22 mouse cellular contexts compared by ENCODE assay signal in the genomic region with DNA sequence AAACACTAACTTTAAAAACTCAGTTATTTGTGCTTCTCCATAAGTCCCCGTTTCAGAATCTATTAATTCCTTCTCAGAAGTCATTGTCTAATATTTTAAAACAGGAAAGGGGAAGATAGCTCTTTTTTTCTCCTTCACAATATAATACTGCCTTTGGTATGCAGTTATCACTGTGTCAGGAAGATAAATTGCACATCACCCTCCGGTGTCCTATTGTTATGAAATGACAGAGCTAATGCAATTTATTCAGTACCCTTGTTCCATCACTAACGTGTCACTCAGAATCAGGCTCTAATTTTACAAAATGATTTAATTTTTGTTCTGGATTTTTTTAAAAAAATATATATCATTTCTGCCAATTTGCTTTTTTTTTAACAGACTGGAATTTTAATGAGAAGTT. TPM values are rescaled to one million over a fixed set of nuclear protein-coding genes. Genes with fewer than 3 reads are reported as not detected.
DNase-seq lines count a peak whose midpoint lies in the region; ATAC-seq and TF ChIP-seq lines count a peak whose summit lies in the region.
"Had no signal": no experiment of that assay in that cellular context is flagged by ENCODE, and none has a peak within 500 bp of the region (broad histone marks: within the 10 kb centered on the region; RNA-seq: fewer than 3 reads in every experiment).

No protein-coding gene starts in this region.

- H3K4me2 ChIP-seq in forebrain, embryonic 15.5 days (replicated peaks) = no peak overlapping the region
- H3K4me2 ChIP-seq in forebrain, embryonic 12.5 days = no peak overlapping the region
- H3K4me2 ChIP-seq in midbrain, embryonic 14.5 days (ENCODE audit: low read length) = no peak overlapping the region
- no peak overlapping the region for H3K4me2 ChIP-seq in midbrain, embryonic 13.5 days (replicated peaks)
- H3K4me2 ChIP-seq in forebrain, postnatal 0 days (ENCODE audit: low read depth) = no peak overlapping the region
- H3K4me2 ChIP-seq: heart, embryonic 12.5 days; heart, embryonic 15.5 days; hindbrain, embryonic 14.5 days had no signal

- no peak overlapping the region for H3K9ac ChIP-seq in forebrain, embryonic 15.5 days (replicated peaks)
- no peak overlapping the region for H3K9ac ChIP-seq in forebrain, embryonic 12.5 days
- no peak overlapping the region for H3K9ac ChIP-seq in midbrain, embryonic 14.5 days (replicated peaks; ENCODE audit: low read length)
- H3K9ac ChIP-seq in midbrain, embryonic 13.5 days (replicated peaks) = no peak overlapping the region
- H3K9ac ChIP-seq in forebrain, postnatal 0 days = no peak overlapping the region
- H3K9ac ChIP-seq: heart, embryonic 12.5 days; heart, embryonic 15.5 days; hindbrain, embryonic 14.5 days had no signal

- H3K27me3 ChIP-seq in forebrain, embryonic 15.5 days = no peaks in the 10 kb centered on the region
- H3K27me3 ChIP-seq in forebrain, embryonic 12.5 days = no peaks in the 10 kb centered on the region
- H3K27me3 ChIP-seq in midbrain, embryonic 14.5 days (ENCODE audit: control insufficient read depth, insufficient read depth, low read length) = no peaks in the 10 kb centered on the region
- H3K27me3 ChIP-seq in midbrain, embryonic 13.5 days = no peaks in the 10 kb centered on the region
- H3K27me3 ChIP-seq in forebrain, postnatal 0 days (ENCODE audit: insufficient read depth, low read length) = no peaks in the 10 kb centered on the region
- H3K27me3 ChIP-seq: heart, embryonic 12.5 days; heart, embryonic 15.5 days had no signal

- no peak for DNase-seq in midbrain, embryonic 14.5 days
- peak; percentile 36 for DNase-seq in forebrain, postnatal 0 days
- DNase-seq in adipocyte (ENCODE audit: low spot score) = no peak
- DNase-seq: adrenal gland, adult 8-10 months; adrenal gland, postnatal 25 days; cerebellum, adult 18-20 months; cerebellum, adult 9-10 months; cerebellum, postnatal 14 days; gastrocnemius, postnatal 25 days; heart, adult 18-20 months; heart, postnatal 10 days; heart, postnatal 36 days had no signal

- TF ChIP-seq CTCF in forebrain, postnatal 0 days (IDR thresholded peaks at IDR 0.05; ENCODE audit: low read depth) = no peak

- 70% methylated on average over 3 of the region's 3 CpGs for WGBS in forebrain, embryonic 15.5 days
- 80% methylated on average over 3 of the region's 3 CpGs for WGBS in forebrain, embryonic 12.5 days
- WGBS in midbrain, embryonic 14.5 days = 66% methylated on average over 3 of the region's 3 CpGs
- WGBS in midbrain, embryonic 13.5 days = 66% methylated on average over 3 of the region's 3 CpGs
- 51% methylated on average over 3 of the region's 3 CpGs for WGBS in forebrain, postnatal 0 days

- H3K4me1 ChIP-seq in forebrain, embryonic 15.5 days = peaks cover 11% of the 10 kb centered on the region
- H3K4me1 ChIP-seq in forebrain, embryonic 12.5 days = peaks cover 18% of the 10 kb centered on the region
- peaks cover 3% of the 10 kb centered on the region; the same call in 1 of the 2 replicates for H3K4me1 ChIP-seq in midbrain, embryonic 14.5 days (ENCODE audit: control insufficient read depth, insufficient read depth, low read length)
- peaks cover 14% of the 10 kb centered on the region for H3K4me1 ChIP-seq in midbrain, embryonic 13.5 days (replicated peaks)
- peaks cover 4% of the 10 kb centered on the region; the same call in 1 of the 2 replicates for H3K4me1 ChIP-seq in forebrain, postnatal 0 days (ENCODE audit: insufficient read depth)
- H3K4me1 ChIP-seq: heart, embryonic 12.5 days; heart, embryonic 15.5 days had no signal

- H3K27ac ChIP-seq in forebrain, embryonic 15.5 days (replicated peaks) = peak overlapping the region; percentile 62; the same call in 1 of the 2 replicates
- no peak overlapping the region for H3K27ac ChIP-seq in forebrain, embryonic 12.5 days
- H3K27ac ChIP-seq in midbrain, embryonic 14.5 days (replicated peaks; ENCODE audit: low read depth, low read length) = peak overlapping the region; percentile 10; the same call in 1 of the 2 replicates
- H3K27ac ChIP-seq in midbrain, embryonic 13.5 days = no peak overlapping the region
- H3K27ac ChIP-seq in forebrain, postnatal 0 days (ENCODE audit: low read depth, low read length) = no peak overlapping the region
- H3K27ac ChIP-seq: heart, embryonic 15.5 days had no signal

- ATAC-seq in forebrain, embryonic 15.5 days (replicated peaks) = no peak
- ATAC-seq in forebrain, embryonic 12.5 days (ENCODE audit: low FRiP score) = no peak
- no peak for ATAC-seq in midbrain, embryonic 14.5 days (ENCODE audit: low FRiP score, low TSS enrichment)
- ATAC-seq in midbrain, embryonic 13.5 days = no peak
- ATAC-seq in forebrain, postnatal 0 days = peak; percentile 95; the same call in 1 of the 2 replicates
- ATAC-seq: CD4-positive, CD25-positive, alpha-beta regulatory T cell, adult 4 months; intestine, postnatal 0 days had no signal

- no peak overlapping the region for H3K4me3 ChIP-seq in forebrain, embryonic 15.5 days
- no peak overlapping the region for H3K4me3 ChIP-seq in forebrain, embryonic 12.5 days (replicated peaks)
- H3K4me3 ChIP-seq in midbrain, embryonic 14.5 days (replicated peaks; ENCODE audit: low read depth, low read length) = no peak overlapping the region
- H3K4me3 ChIP-seq in midbrain, embryonic 13.5 days (replicated peaks) = no peak overlapping the region
- H3K4me3 ChIP-seq in forebrain, postnatal 0 days (ENCODE audit: low read depth, low read length) = no peak overlapping the region
- H3K4me3 ChIP-seq: heart, embryonic 12.5 days; heart, embryonic 15.5 days; hindbrain, embryonic 10.5 days had no signal

- H3K36me3 ChIP-seq in forebrain, embryonic 15.5 days = no peaks in the 10 kb centered on the region
- no peaks in the 10 kb centered on the region for H3K36me3 ChIP-seq in forebrain, embryonic 12.5 days (replicated peaks)
- H3K36me3 ChIP-seq in midbrain, embryonic 14.5 days (ENCODE audit: control insufficient read depth, insufficient read depth, low read length) = no peaks in the 10 kb centered on the region
- no peaks in the 10 kb centered on the region for H3K36me3 ChIP-seq in midbrain, embryonic 13.5 days
- no peaks in the 10 kb centered on the region for H3K36me3 ChIP-seq in forebrain, postnatal 0 days (ENCODE audit: insufficient read depth)
- H3K36me3 ChIP-seq: heart, embryonic 12.5 days; heart, embryonic 15.5 days; hindbrain, embryonic 10.5 days had no signal

- no peaks in the 10 kb centered on the region for H3K9me3 ChIP-seq in forebrain, embryonic 15.5 days
- H3K9me3 ChIP-seq in forebrain, embryonic 12.5 days = no peaks in the 10 kb centered on the region
- no peaks in the 10 kb centered on the region for H3K9me3 ChIP-seq in midbrain, embryonic 14.5 days (ENCODE audit: control insufficient read depth, low read length)
- no peaks in the 10 kb centered on the region for H3K9me3 ChIP-seq in midbrain, embryonic 13.5 days
- no peaks in the 10 kb centered on the region for H3K9me3 ChIP-seq in forebrain, postnatal 0 days (ENCODE audit: low read length)
- H3K9me3 ChIP-seq: heart, embryonic 12.5 days; heart, embryonic 15.5 days; hindbrain, embryonic 10.5 days had no signal

RNA-seq across cellular contexts. Expression of gene Sorl1, which starts 49.7 kb away (rescaled TPM):
- 18.3 and 18.8 TPM in 2 replicates for polyA plus RNA-seq in forebrain, embryonic 15.5 days (2015; fragmentation: Nextera tagmentation; extraction: Ambion mirVana)
- 8.2 and 11.1 TPM in 2 replicates for polyA plus RNA-seq in forebrain, embryonic 12.5 days (2016; fragmentation: Nextera tagmentation; extraction: Ambion mirVana)
- polyA plus RNA-seq in midbrain, embryonic 14.5 days (2014; fragmentation: Nextera tagmentation; extraction: Ambion mirVana) = 8.3 and 8.8 TPM in 2 replicates
- polyA plus RNA-seq in midbrain, embryonic 13.5 days (2015; fragmentation: Nextera tagmentation; extraction: Ambion mirVana) = 5.4 and 6.1 TPM in 2 replicates
- 15.2 and 17.9 TPM in 2 replicates for total RNA-seq in forebrain, postnatal 0 days (2014; rRNA removed)
- polyA plus RNA-seq in forebrain, postnatal 0 days (2015; fragmentation: Nextera tagmentation; extraction: Ambion mirVana) = 5.6 and 6.4 TPM in 2 replicates
- total RNA-seq: MEL had no signal

Comparison
In these comparisons a context has a peak if more than half of its experiments do, and no peak if none do; other contexts are left out.
1. H3K27ac ChIP-seq: peak in forebrain, embryonic 15.5 days (single experiment) and midbrain, embryonic 14.5 days (single experiment); none in forebrain, embryonic 12.5 days (single experiment), midbrain, embryonic 13.5 days (single experiment) and forebrain, postnatal 0 days (single experiment).